Mouse (Mus musculus): Measurements from ENCODE around the gene Gna11.

GRCm38 (mm10) chr10:81489941-81490340 lies 55.0 kb downstream of the Gna11 start:
- TF ChIP-seq GATA1 (IDR thresholded peaks at IDR 0.05; ENCODE audit: low read length) = no peak
- no peak for TF ChIP-seq TAL1 (IDR thresholded peaks at IDR 0.05; ENCODE audit: low read length)

All from erythroblast, embryonic 14.5 days (primary cell).